Mouse (Mus musculus) urinary bladder, postnatal 10 days (tissue): ENCODE data around the gene Rab11fip4.

Source experiments
- DNase-seq: peaks from one replicate; pipeline ENCODE4 v3.0.0; 2022; ENCODE audit warnings: low spot score

Rab11fip4 gene

DNA sequence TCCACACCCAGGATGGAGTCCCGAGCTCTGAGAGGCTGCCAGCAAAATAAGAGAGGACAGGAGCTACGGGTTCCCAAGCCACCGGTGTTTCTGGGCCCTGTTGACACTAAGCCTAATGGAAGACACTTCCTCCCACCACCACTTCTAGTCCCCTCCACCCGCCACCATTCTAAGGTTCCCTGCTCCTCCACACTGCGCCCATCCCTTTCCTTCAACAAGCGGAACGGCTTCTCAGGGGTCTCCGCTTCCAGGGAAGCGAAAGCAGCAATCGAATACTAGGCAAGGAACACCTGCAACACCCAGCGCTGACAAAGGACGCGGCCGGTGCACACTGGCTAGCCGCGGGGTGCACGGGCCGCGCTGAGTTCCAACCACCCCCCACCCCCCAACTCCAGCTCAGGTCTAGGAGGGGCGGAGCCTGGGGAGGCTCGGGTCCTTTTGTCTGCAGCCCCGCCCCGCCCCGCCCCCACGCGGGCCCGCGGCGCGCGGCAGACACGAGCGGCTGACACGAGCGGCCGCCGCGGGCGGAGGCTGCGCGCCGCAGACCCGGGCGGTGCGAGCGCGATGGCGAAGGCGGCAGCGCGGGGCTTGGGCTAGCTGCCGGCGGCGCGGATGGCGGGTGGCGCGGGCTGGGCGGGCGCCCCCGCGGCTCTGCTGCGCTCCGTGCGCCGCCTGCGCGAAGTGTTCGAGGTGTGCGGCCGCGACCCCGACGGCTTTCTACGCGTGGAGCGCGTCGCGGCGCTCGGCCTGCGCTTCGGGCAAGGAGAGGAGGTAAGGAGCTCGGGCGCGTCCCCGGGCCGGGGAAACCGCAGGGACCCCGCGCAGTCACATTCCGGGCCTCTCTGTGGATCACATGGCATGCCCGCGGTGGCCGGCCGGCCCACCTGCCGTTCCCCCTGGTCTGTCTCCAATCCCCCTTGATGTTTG is at the start of gene Rab11fip4:
Rab11fip4 (plus strand) TSS at position 549 of the 927 bp plus-strand sequence.
- no peak for DNase-seq

GRCm38 (mm10) chr11:79552622-79553021 is 38.4 kb upstream of the Rab11fip4 start:
- DNase-seq = no peak

GRCm38 (mm10) chr11:79560536-79560935 is 30.5 kb upstream of the Rab11fip4 start:
- no peak for DNase-seq

DNA sequence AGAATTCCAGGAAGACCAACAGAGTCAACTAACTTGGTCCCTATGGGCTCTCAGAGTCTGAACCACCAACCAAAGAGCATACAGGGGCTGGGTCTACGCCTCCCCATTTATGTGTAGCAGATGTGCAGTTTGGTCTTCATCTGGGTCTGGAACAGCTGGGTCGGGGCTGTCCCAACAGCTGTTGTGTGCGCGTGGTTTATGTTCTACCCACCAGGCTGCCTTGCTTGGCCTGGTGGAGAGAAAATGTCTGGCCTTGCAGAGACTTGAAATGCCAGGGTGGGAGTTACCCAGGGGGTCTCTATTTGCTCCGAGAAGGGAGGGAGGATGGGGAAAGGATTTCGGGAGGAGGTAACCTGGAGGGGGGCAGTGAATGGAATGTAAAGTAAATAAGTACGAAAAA is 27.5 kb upstream of the Rab11fip4 start:
- no peak for DNase-seq

DNA sequence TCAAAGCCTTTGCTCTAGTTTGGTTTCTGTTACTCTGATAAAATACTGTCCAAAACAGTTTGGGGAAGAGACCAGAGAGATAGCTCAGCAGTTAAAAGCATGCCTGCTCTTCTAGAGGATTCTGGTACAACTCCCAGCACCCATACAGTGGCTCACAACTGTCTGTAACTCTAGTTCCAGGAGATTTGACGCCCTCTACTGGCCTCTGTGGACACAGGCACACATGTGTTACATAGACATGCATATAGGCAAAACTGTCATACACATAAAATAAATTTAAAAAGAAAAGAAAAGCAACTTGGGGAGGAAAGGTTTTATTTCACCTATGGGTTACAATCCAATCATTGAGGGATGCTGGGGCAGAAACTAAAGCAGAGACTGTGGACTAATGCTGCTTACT is 24.1 kb upstream of the Rab11fip4 start:
- no peak for DNase-seq

DNA sequence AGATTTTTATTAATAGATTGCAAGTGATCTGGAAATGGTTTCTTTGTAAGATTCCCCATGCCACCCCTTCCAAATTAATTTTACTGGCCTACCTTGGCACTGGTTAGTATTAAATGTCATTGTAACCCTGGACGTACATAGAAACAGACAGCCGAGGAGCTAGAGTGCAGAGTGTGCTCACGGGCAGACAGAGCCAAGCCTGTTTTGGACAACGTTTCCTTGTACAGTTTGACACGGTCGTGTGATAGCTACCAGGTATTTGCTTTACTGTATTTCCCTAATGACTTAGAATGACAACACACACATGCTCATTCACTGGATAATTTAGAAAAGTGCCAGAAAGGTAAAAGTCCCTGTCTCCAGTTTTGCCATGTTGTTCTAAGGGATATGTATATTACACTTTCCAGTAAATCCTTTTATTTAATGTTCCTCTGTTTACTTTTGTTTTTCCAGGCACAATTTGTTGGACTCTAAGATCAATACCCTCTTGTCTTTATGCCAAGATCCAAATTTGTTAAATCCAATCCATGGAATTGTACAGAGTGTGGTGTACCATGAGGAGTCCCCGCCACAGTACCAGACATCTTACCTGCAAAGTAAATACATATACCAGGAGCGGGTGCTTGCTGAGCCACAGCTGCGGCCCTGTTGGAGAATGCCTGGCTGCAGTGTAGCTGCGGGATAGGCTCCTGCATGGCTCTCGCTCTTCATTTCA is 22.7 kb upstream of the Rab11fip4 start:
- no peak for DNase-seq

- DNase-seq = no peak
Observed at GRCm38 (mm10) chr11:79570319-79570718, 20.7 kb upstream of the Rab11fip4 start.

- no peak for DNase-seq
Observed at GRCm38 (mm10) chr11:79573836-79574235, 17.2 kb upstream of the Rab11fip4 start.

DNA sequence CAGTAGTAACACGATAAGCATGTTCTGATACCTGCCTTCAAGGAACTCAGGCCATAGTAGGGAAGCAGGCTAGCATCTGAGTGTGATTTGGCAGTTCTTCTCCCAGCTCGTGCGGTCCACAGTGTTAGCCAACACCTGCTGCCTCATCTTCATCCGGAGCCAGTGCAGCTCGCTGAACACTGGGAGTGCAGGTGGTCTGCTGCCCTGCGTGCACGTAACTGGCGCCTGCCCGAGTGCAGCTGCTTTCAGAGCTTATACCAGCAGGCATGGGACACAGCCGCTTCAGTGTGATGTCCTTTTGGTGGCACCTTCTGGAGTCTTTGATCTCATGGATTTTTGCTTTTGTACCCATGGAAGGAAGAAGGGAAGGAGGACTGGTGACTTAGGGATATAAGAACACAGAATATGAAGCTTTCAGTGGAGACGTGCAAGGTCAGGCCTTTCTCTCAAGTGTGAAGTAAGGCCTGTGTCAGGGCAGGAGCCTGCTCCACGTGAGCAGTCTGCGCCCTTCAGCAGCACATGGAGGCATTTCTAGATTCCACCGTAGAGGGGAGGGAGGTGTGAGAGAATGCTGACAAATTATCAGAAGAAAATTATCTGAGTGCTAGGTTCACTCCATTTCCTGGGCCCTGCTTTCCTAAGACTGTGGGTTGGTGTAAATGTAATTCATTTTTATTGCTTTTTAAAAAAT is 15.5 kb upstream of the Rab11fip4 start:
- no peak for DNase-seq

- DNase-seq = no peak
Observed at GRCm38 (mm10) chr11:79577741-79578140, 13.3 kb upstream of the Rab11fip4 start.

DNA sequence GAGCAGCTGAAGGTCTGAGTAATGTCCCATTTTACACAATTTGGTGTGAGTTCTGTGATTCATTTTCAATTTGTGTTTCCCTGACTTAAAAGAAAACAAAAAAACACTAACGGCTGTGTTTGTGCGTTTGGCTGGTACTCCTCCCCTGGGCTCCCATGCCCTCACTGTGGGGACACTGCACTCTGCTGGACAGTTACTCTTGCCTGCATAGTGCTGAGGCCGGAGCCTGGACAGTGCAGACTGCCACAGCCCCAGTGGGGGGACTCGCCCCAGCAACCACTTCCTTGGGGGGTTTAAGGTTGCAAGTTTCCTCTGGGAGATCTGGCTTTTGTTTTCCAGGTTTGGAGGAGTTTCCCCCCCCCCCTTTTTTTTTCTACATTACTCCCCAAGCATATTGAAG is 10.4 kb upstream of the Rab11fip4 start:
- no peak for DNase-seq

DNA sequence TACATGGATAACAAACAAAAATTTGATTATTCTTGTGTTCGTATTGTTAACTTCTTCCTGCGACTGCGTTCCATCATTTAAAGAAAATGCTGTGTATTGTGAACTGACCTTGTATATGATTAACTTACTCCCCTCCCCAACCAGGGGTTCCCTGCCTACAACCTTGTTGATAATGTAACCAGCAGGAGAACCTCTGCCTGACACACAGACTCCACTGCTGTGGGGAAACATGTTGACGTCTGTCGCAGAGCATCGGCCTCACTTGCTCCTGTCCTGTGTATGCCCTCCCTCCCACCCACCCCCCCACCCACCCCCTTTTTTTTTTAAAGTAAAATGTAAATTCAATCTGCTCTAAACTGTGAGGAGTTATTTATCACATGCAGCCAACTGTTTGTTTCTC is 9.8 kb upstream of the Rab11fip4 start:
- DNase-seq = no peak

GRCm38 (mm10) chr11:79584191-79584590 is 6.8 kb upstream of the Rab11fip4 start:
- DNase-seq = no peak

- no peak for DNase-seq
Observed at GRCm38 (mm10) chr11:79589317-79590075, 1.5 kb upstream of the Rab11fip4 start.

- DNase-seq = no peak
Observed at GRCm38 (mm10) chr11:79591591-79591975, 571 bp downstream of the Rab11fip4 start.

- DNase-seq = no peak
Observed at GRCm38 (mm10) chr11:79593495-79593894, 2.5 kb downstream of the Rab11fip4 start.

- DNase-seq = no peak
Observed at GRCm38 (mm10) chr11:79610454-79610853, 19.4 kb downstream of the Rab11fip4 start.

DNA sequence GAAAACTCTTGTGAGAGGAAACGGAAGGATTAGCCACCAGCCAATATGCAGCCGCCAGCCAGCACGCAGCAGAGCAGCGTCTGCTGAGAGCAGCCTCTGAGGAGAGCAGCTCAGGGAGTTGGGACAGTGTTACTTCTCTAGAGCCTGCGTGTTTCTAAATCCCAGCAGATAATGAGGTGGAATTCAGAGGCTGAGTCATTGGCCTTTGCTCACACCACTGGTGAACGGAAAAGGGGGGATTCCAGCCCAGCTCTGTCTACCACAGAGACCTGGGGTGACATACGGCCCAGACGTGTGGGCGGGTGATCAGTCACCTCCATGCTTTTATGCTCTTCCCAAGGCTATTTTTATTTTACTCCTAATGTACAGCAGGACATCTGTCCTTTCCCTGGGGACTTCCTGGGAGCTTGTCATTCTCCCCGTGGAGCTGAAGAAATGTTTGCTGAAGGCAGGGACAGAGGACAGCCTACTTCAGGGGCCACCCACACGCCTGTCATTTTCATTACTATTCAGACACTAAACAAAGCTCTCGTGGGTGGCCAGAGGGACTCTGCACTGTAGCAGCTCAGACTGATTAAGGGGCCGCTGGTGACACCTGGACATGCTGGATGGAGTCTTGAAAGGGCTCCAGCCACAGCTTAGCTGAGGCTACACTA is 20.1 kb downstream of the Rab11fip4 start:
- no peak for DNase-seq

DNA sequence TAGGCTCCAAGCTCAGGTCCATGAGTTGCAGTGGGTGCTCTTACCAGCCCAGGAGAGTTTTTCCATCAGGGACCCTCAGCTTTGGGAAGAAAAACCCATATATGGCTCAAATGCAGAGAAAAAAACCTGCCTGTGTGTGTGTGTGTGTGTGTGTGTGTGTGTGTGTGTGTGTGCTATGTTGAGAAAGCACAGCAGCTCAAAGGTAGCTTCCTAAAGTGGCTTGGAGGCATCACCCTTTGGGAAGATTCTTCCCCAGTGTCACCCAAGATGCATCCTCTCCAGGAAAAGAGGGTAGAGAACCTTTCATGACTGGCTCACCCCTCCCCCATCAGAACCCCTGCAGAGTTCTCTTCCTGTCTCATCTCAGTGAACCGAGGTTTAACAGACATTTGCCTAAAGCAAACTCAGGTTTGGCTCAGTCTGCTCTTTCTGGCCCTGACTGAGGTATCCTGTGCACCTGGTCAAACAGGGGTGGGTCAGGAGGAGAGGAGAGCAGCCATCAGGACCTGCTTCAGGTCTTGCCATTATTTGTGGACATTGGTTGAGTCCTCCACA is 21.1 kb downstream of the Rab11fip4 start:
- DNase-seq = no peak

- no peak for DNase-seq
Observed at GRCm38 (mm10) chr11:79613084-79613483, 22.1 kb downstream of the Rab11fip4 start.

- no peak for DNase-seq
Observed at GRCm38 (mm10) chr11:79613711-79614110, 22.7 kb downstream of the Rab11fip4 start.
